Mouse (Mus musculus) cortical plate, adult 2 months (tissue): Measurements from ENCODE around the gene Vdac1.

Source experiments
- CTCF ChIP-seq: fragments of 200-500 bp; IDR thresholded peaks from 2 replicates; pipeline ENCODE4 v1.5.1; 2011; ENCODE audit warnings: mild to moderate bottlenecking, control low read depth, low read length; ENCODE audit not compliant: insufficient read depth; ENCODE audit errors: extremely low read depth
- POLR2A ChIP-seq: fragments of 200-500 bp; IDR thresholded peaks from 2 replicates; pipeline ENCODE4 v1.6.1; 2011; ENCODE audit warnings: mild to moderate bottlenecking, low read length, control low read depth; ENCODE audit not compliant: insufficient read depth; ENCODE audit errors: extremely low read depth

- no peak for TF ChIP-seq POLR2A
- TF ChIP-seq CTCF: peak; percentile 80
These were observed 13.7 kb downstream of the Vdac1 start for GRCm38 (mm10) chr11:52374340-52374739.
